Mouse (Mus musculus) urinary bladder, postnatal 25 days (tissue): Measurements from ENCODE around the gene Raf1.

Experiments used
- DNase-seq: peaks from one replicate; pipeline ENCODE4 v3.0.0; 2022; ENCODE audit warnings: low spot score

The Raf1 gene

DNA sequence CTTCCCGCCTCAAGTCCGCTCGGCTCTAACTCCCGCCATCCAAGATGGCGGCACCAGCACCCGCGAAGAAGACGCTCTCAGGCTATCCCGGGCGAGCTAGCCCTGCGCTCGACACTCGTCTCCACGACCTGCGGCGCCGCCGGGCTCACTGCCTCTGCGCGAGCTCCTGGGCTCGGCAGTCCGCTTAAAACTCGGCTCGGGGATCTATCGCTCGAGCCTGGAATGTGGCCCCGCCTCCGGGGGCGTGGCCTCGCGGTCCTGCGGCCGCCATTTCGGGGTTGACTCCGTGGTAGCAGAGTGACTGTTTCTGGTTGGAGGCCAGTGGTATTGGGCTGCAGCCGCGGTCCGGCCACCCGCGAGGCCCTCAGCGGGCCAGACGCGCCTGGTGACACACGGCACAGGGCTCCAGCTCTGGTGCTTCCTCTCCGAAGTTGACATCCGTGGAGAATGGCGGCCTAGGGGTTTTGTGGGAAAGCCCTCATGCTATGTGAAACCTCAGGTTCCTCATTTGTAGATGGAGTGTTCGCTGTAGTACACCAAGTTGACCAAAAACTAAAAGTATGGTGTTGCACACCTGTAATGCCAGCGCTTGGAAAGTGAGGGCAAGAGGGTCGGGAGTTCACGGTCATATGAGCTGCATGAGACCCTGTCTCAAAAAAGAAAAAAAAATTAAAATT is at the start of gene Raf1:
Gene Raf1, minus strand, starts transcription at position 184 of the 677 bp plus-strand sequence.
- peak; percentile 93 for DNase-seq

DNA sequence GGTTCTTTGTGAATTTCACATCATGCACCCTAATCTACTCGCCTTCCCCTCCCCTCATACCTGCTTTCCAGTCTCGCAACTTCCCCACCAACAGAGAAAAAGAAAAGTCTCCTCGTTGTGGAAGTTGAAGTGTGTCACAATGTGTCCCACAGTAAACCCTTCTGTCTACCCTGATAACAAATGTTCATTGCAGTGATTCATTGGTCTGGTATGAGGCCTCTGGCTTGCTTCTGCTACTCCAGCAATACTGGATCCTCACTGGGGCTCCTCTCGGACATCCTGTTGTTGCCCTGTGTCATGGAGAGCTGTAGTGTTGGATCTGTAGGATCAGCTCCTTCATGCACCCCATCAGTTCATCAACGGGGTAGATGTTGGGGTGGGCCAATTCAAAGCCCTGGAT is 45.8 kb upstream of the Raf1 start:
- DNase-seq, result no peak

DNA sequence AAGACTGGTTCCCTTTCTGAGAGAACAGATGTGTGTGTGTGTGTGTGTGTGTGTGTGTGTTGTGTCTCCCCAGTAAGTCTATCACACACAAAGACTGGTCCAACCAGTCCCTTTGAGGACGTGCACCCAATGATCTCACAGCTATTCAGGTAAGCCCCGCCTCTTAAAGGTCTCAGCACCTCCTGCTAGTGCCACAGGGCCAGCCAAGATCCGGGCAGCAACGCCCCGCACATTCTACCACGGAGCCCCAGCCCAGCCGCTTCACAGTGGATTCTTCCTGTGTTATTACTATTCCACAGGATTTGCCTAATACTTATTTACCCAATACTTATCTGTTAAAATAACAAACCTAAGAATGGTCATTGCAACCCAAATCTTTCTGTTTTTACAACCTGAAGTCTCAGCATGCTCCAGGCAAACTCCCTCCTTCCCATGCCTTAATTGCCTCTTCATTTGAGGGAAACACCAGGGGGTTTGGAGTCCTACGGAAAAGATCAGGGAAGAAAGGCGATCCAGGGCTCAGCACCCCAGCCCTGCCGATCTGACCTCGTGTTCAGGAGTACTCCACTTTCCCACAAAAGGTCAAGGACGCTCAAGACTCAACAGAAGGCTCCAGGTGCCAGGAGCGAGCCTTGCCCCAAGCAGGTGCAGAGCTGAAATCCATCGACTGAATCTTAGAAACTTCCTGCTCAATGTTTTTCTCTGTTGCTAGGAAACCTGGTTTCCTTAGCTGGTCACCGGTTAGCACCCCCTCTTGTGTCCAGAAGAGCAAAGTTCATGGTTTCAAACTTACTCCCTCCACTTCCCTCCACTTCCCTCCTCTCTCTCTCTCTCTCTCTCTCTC is 41.5 kb upstream of the Raf1 start:
- peak; percentile 49 for DNase-seq

DNA sequence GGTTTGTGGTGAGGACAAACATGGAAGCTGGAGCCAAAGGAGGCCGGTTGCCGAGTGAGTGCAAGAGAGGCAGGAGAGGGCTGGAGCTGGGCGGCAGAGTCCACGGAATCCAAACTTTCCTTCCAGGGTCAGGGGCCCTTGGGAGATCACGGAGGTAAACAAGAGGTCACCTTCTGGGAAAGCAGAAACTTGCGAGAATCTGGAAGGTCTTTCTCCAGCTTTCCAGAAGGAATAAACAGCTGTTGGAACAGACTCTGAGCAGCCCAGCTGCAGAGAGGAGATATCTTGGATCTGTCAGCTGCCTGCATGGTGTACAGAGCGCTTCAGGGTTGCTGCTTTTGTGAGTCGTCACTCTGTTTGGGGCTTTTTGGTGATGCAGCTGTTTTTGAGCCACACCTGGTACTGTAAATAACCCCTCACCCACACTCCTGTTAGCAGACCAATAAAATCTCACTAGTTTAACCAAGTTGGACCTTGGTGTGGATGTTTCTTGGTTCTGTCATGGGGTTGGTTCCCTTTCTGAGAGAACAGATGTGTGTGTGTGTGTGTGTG is 40.7 kb upstream of the Raf1 start:
- peak; percentile 34 for DNase-seq

- DNase-seq, result no peak
Measured at GRCm38 (mm10) chr6:115711261-115711660, 34.8 kb upstream of the Raf1 start.

GRCm38 (mm10) chr6:115702901-115703300 is 26.5 kb upstream of the Raf1 start:
- no peak for DNase-seq

DNA sequence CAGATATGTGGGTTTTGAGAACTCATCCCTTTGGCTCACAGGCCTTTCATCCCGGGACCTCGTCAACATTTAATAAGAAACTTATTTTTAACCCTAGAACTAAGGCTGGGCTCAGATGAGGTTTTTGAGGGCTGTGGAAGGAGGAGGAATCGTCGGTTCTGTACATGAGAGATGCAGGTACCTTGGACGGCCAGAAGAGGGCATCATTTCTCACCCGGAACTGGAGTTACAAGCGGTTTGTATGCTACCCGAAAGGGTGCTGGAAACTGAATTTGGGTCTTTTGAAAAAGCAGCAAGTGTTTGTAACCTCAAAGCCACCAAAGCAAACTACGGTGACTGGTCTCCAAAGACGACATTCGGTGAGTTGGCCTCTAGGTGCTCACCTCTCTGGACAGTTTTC is 24.9 kb upstream of the Raf1 start:
- no peak for DNase-seq

DNA sequence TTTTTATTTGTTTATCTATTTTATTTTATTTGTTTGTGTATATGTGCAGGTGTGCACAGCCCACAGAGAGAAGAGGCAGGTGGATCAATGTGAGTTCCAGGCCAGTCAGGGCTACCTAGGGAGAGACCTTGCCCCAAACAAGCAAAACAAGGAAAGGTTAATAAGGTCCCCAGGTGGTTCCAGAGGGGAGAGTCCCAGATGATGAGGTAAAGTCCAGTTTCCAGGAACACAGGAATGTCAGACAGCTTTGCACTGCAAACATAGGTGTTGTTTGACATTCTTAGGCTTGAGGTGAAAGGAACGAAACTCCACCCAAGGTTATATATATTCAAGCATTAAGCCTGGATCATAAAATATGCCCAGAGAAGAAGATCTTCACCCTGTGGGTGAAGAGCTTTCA is 24.3 kb upstream of the Raf1 start:
- DNase-seq, result no peak

GRCm38 (mm10) chr6:115698699-115699098 is 22.3 kb upstream of the Raf1 start:
- no peak for DNase-seq

- DNase-seq, result no peak
Measured at GRCm38 (mm10) chr6:115697739-115698558, 21.5 kb upstream of the Raf1 start.

GRCm38 (mm10) chr6:115696707-115697215 is 20.3 kb upstream of the Raf1 start:
- no peak for DNase-seq

DNA sequence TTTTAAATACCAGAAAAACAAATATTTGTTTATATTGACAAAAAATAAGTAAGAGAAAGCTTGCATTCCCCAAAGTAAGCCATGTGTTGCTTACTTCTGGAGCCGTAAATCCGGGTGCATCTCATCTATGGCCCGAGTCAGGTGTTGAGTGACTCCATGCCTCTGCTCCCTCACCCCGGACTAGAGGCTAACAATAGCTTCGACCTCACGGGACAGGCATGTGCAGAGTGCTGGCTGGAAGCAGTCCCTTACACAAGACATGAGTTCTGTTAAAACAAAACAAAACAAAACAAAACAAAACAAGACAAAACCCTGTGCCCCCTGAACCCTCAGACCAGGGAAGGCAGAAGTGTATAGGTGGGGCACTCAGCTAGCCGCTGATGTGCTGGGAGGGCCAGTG is 18.7 kb upstream of the Raf1 start:
- no peak for DNase-seq

DNA sequence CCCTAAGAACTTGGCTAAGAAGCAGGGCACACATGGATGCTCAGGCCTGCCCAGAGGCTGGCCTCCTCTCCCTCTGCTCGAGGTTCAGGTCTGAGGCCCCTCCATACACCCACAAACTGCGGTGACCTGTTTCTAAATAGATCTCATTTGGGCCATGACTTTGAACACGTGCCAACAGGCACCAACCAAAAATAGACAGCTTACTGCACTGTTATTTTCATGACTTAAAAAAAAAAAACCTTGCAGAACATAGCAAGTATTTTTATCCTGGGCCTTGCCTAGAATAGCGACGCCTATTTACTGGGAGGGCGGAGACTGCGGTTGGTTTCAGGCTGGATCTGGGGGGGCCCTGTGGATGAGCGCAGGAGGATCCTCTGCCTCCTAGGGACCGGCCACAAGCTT is 18.0 kb upstream of the Raf1 start:
- no peak for DNase-seq

DNA sequence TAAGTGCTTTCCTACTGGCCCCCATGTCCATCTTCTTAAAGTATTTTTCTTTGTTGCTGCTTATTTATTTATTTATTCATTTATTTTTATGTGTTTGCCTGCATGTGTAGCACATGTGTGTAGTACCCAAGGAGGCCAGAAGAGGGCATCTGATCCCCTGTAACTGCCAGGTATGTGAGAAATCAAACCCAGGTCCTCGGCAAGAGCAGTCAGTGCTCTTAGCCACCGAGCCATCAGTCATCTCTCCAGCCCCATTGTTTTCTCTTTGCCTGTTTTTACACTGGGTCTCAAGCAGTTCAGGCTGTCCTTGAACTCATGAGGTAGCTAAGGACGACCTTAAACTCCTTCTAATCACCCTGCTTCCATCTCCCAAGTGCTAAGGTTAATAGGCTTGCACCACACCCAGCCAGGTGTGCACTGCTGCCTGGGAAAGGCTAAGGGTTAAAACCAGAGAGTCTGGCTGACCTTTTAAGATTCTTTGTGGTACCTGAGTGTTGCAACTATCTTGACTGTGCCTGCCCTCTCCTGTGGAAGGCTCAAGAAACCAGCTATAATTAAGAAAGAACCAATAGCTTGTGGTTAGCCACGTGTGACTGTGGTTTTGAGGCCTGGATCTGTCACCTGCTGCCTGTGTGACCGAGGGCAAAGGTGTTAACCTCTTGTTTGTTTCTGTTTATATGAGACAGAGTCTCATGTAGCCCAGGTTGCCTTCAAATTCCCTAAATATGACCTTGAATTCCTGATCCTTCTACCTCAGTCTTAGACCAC is 16.7 kb upstream of the Raf1 start:
- DNase-seq, result no peak

DNA sequence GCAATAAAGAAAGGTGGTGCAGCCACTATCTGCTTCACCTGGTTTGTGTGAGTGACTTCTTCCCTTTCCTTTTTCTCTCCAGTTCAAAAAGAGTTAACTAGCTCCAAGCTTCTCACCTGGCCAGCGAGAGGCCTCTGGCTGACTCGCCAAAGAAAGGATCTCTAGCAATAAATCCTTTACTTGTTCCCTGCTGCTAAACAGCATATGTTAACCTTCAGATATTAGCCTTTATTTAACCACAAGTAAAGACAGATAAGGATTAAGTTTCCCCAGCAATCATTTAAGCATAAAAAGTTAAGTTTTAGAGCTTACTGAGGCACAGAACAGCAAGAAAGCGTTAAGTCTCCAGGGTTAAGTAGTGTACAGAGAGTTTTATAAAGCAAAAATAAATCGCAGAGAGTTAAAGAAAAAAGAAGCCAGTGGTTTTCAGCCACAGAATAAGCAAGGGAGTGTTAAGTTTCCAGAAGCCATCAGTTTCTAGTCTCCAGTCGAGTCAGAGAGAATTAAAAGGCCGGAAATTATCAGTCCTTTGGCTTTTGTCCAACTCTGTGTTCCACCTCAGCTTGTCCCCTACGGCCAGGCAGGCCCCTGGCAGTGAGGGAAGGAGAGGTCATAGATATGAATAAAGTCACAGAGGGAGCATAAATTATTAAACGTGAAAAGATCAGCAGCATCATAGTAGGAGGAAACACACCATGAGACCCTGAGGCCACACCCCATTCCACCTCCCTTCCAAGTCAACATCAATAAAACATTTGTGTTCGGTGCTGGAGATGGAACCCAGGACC is 15.9 kb upstream of the Raf1 start:
- DNase-seq, result no peak

DNA sequence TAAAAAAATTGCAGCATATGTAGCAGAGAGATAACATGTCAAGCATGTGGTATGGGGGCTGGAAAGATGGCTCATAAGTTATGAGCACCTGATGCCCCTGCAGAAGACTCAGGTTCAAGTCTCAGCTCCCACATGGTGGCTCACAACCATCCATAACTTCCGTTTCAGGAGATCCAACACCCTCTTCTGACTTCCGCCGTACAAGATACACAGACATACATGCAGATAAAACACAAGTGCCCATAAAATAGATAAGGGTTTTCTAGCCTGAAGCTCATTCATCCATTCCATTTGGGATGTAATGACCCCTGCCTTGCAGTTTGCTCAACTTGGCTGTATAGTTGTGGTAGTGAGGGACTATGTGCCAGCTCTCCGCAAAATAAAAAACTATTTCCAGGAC is 13.7 kb upstream of the Raf1 start:
- no peak for DNase-seq

GRCm38 (mm10) chr6:115688589-115688988 is 12.2 kb upstream of the Raf1 start:
- DNase-seq, result no peak

DNA sequence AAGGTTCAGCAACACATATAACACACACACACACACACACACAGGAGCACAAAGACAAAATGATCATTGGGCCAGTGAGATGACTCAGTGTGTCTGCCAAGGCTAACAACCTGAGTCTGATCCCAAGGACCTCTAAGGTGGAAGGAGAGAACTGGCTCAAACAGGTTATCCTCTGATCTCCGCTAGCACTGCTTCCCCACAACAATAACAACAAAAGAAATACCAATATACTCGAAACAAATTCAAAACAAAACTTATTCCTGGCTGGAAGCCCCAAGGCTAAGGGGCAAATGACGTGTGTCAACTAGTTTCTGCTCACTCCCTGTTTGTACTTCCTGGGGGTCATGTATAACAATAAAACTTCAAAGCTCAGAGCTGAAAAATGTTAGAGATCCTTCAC is 11.3 kb upstream of the Raf1 start:
- no peak for DNase-seq

GRCm38 (mm10) chr6:115684851-115685646 is 8.6 kb upstream of the Raf1 start:
- DNase-seq, result no peak

DNA sequence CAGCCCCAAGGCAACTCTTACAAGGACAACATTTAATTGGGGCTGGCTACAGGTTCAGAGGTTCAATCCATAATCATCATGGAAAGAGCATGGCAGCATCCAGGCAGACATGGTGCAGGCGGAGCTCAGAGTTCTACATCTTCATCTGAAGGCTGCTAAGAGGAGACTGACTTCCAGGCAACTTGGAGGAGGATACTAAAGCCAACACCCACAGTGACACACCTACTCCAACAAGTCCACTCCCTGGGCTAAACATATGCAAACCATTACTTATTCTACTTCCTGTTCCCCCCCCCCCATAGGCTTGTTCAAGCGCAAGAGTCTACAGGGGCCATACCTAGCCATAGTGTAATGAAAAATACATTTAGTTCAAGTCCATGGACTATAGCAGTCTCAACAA is 7.8 kb upstream of the Raf1 start:
- DNase-seq, result no peak
